Mouse (Mus musculus) urinary bladder, adult 18-20 months (tissue): ENCODE measurements around the gene Msrb1.
"Not testable (repeated sequence)": the region's sequence is repeated elsewhere in the genome, so short reads cannot be mapped to it uniquely, and the experiment has no call there.

Source experiments
- DNase-seq, 2 experiments: peaks; one replicate each; pipeline ENCODE4 v3.0.0; 2022; ENCODE audit warnings: low spot score in 2 of 2, mixed read lengths in 2 of 2

The Msrb1 gene

GRCm38 (mm10) chr17:24736330-24737051, at the start of gene Msrb1:
Gene Msrb1 (plus strand): TSS chr17:24736642.
- DNase-seq, result peak; percentile 89 to 98

- peak in 1 of 2 experiments; percentile 58 for DNase-seq
These were observed 49.3 kb upstream of the Msrb1 start for GRCm38 (mm10) chr17:24687146-24687595.

- no peak for DNase-seq
These were observed 48.8 kb upstream of the Msrb1 start for GRCm38 (mm10) chr17:24687599-24687998.

- no peak for DNase-seq
These were observed 47.0 kb upstream of the Msrb1 start, which contains the start of gene Syngr3 for GRCm38 (mm10) chr17:24689251-24690081. Gene Syngr3 (minus strand): TSS chr17:24689955.

GRCm38 (mm10) chr17:24692385-24692784, 44.1 kb upstream of the Msrb1 start:
- DNase-seq, result no peak

GRCm38 (mm10) chr17:24695326-24696010, 41.0 kb upstream of the Msrb1 start:
- peak in 1 of 2 experiments; percentile 44 for DNase-seq

- DNase-seq, result peak; percentile 78 to 85
These were observed 40.3 kb upstream of the Msrb1 start, which contains the start of the genes Gfer and Noxo1 for GRCm38 (mm10) chr17:24696011-24696697. Gene Gfer (minus strand): TSS chr17:24696156. Gene Noxo1 (plus strand): TSS chr17:24696234.

- no peak for DNase-seq
These were observed 38.5 kb upstream of the Msrb1 start for GRCm38 (mm10) chr17:24697985-24698384.

- DNase-seq, result no peak
These were observed 37.7 kb upstream of the Msrb1 start for GRCm38 (mm10) chr17:24698715-24699114.

- DNase-seq, result no peak
These were observed 37.0 kb upstream of the Msrb1 start for GRCm38 (mm10) chr17:24699473-24699872.

- DNase-seq, result no peak
These were observed 35.2 kb upstream of the Msrb1 start for GRCm38 (mm10) chr17:24701251-24701650.

GRCm38 (mm10) chr17:24705821-24706220, 30.6 kb upstream of the Msrb1 start:
- DNase-seq, result no peak

- DNase-seq, result peak; percentile 84 to 89
These were observed 29.3 kb upstream of the Msrb1 start, which contains the start of gene Tbl3 for GRCm38 (mm10) chr17:24706982-24707800. Gene Tbl3 (minus strand): TSS chr17:24707660.

- no peak for DNase-seq
These were observed 28.5 kb upstream of the Msrb1 start for GRCm38 (mm10) chr17:24707801-24708425.

GRCm38 (mm10) chr17:24708646-24709045, 27.8 kb upstream of the Msrb1 start:
- no peak for DNase-seq

GRCm38 (mm10) chr17:24715556-24715955, 20.9 kb upstream of the Msrb1 start:
- DNase-seq, result no peak

- no peak for DNase-seq
These were observed 20.2 kb upstream of the Msrb1 start for GRCm38 (mm10) chr17:24716166-24716682.

- no peak for DNase-seq
These were observed 18.5 kb upstream of the Msrb1 start, which contains the start of the genes Rnf151 and Rps2 for GRCm38 (mm10) chr17:24717943-24718342. Gene Rnf151 (minus strand): TSS chr17:24718063. Gene Rps2 (plus strand): TSS chr17:24718116.

- DNase-seq, result not testable (repeated sequence)
These were observed 17.5 kb upstream of the Msrb1 start for GRCm38 (mm10) chr17:24718938-24719337.
